Mouse (Mus musculus): ENCODE data around the gene Pfn1.

DNA sequence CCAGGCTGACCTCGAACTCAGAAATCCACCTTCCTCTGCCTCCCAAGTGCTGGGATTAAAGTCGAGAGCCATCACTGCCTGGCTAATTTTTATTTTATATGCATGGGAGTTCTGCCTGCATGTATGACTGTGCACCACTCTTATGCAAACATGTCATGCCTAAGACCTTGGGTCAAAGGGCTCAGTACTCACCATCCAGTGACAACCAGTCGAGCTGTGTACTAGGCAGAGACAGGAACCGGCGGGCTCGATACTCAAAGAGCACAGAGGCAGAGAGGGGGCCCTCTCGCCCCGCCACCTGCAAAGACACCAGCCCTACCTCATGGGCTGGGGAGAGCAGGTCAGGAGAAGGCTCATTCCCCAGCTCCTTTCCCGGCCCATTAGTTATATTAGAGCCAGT lies 23.6 kb upstream of the Pfn1 start:
- TF ChIP-seq POLR2A (IDR thresholded peaks at IDR 0.05; ENCODE audit: low read depth, low read length) (no peak), CTCF (IDR thresholded peaks at IDR 0.05; ENCODE audit: borderline replicate concordance, insufficient read depth, low read length) (no peak)
